Mouse (Mus musculus): ENCODE measurements around the gene Foxc1. TPM values are rescaled to one million over a fixed set of nuclear protein-coding genes. Genes with fewer than 3 reads are reported as not detected.
A peak's percentile ranks its signal among the peaks of the same experiment; 100 is the strongest.

The Foxc1 gene
- polyA plus RNA-seq, 1 experiment from 2014 or later = 0.37 TPM

DNA sequence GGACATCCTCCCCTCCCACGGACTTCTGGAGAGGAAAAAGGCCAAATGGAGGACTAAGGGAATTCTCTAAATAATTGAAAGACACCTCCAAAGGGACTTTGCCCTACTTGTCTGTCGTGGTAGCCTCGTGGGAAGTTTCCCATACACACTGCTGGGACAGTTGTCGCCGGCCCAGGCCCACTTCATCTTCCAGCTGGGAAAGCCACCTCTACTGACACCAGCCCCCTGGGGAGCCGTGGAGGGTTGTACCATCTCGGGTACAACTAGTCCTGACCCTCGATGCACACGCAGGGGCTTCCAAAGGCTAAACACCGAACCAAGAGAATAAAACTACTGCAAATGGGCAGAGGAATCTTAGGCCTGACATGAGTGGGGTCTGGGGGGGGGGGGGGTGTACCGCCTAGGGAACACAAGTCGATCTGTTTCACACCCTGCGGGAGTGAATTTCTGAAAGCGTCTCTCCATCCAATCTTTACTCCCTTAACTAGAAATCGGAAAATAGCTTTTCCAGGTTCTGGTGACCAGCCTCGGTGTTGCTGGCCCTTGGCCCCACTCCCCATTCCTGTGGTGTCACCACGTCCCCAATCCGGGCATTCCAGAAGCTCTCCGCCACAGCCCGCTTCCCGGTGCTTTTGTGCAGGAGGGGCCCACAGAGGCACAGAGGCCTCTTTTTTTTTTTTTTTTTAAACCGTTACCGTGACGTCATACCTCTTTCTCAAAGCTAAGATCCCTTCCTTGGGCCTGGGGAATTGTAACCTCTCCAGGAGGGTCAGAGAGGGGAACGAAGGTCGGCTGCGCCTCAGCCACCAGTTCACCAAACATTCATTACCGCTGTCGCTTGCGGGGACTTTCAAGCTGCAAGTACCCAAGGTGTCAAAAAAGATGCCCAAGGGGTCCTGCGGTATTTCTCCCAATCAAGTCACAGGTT is 3.0 kb upstream of the Foxc1 start:
- Histone ChIP-seq H3K4me3 (ENCODE audit: low read depth, low read length) (no peak overlapping the region), H3K27me3 (replicated peaks; ENCODE audit: insufficient read depth, low read length) (peaks cover 96% of the 10 kb centered on the region), H3K4me1 (ENCODE audit: insufficient read depth, low read depth, low read length) (peaks cover 5% of the 10 kb centered on the region), H3K9ac (replicated peaks; ENCODE audit: low read depth) (no peak overlapping the region), H3K9me3 (ENCODE audit: low read length) (no peaks in the 10 kb centered on the region), H3K36me3 (ENCODE audit: insufficient read depth, low read length) (no peaks in the 10 kb centered on the region), H3K4me2 (replicated peaks; ENCODE audit: low read depth, low read length) (no peak overlapping the region), H3K27ac (ENCODE audit: low read length) (no peak overlapping the region)
- no peak for DNase-seq (ENCODE audit: low spot score)
- WGBS = 5% methylated on average over 28 of the region's 31 CpGs
- no peak for TF ChIP-seq EP300 (IDR thresholded peaks at IDR 0.05)
- TF ChIP-seq CTCF (IDR thresholded peaks at IDR 0.05) = no peak
- no peak for ATAC-seq

DNA sequence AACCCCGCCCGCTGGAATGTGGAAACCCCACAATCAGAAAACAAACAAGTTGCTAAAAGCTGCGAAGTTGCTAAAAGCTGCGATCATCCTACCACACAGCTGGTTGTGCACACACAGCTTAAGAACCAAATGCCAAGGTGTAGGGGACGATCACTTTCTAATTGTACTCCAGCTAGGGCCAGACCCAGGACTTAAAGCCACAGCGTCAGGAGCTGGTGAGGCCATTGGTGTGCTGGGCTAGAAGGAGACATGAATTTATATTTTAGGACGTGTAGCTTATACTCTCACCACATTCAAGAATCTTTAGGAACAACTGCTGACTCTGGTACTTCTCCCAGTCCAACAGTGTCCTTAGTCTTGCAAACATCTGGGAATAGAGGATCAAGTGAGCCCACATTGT is 1.9 kb upstream of the Foxc1 start:
- whole genome bisulfite sequencing = 20% methylated on average over 7 of the region's 7 CpGs
- no peak for TF ChIP-seq EP300 (IDR thresholded peaks at IDR 0.05)
- TF ChIP-seq CTCF (IDR thresholded peaks at IDR 0.05) = no peak
- Histone ChIP-seq H3K4me1 (ENCODE audit: insufficient read depth, low read depth, low read length) (peaks cover 5% of the 10 kb centered on the region), H3K4me3 (ENCODE audit: low read depth, low read length) (no peak overlapping the region), H3K9me3 (ENCODE audit: low read length) (no peaks in the 10 kb centered on the region), H3K27me3 (replicated peaks; ENCODE audit: insufficient read depth, low read length) (peaks cover 89% of the 10 kb centered on the region), H3K4me2 (replicated peaks; ENCODE audit: low read depth, low read length) (no peak overlapping the region), H3K9ac (replicated peaks; ENCODE audit: low read depth) (no peak overlapping the region), H3K36me3 (ENCODE audit: insufficient read depth, low read length) (no peaks in the 10 kb centered on the region), H3K27ac (ENCODE audit: low read length) (no peak overlapping the region)
- no peak for ATAC-seq
- DNase-seq (ENCODE audit: low spot score) = no peak

DNA sequence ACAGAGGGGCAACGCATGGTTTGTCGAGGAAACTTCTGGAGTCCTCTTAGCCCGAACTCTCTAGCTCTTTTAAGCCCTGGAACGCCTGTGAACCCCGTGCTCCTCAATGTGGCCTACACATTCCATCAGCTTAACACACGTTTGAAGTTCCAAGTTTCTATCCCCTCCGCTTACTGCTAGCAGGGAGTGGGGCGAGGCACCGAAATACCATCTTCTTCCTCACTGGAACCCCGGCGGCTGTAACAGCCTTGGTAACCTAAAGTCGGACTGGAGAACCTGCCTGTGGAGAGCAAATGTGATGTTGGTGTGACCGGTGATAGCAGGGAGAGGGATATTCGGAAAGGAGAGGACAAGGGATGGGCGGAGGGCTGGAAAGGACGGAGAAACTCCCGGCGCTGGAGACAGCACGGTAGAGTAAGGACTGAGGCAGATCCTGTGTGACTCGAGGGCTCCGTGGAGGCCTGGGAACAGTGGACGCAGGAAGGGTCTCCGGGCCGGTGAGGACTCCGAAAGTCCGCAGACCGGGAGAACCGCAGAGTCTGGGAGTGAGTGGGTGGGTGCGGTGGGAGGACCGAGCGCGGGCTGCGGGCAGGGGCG is 504 bp upstream of the Foxc1 start:
- Histone ChIP-seq H3K9me3 (ENCODE audit: low read length) (no peaks in the 10 kb centered on the region), H3K27ac (ENCODE audit: low read length) (no peak overlapping the region), H3K4me3 (ENCODE audit: low read depth, low read length) (peak overlapping the region; percentile 50), H3K9ac (replicated peaks; ENCODE audit: low read depth) (no peak overlapping the region), H3K27me3 (replicated peaks; ENCODE audit: insufficient read depth, low read length) (peaks cover 88% of the 10 kb centered on the region), H3K36me3 (ENCODE audit: insufficient read depth, low read length) (no peaks in the 10 kb centered on the region), H3K4me2 (replicated peaks; ENCODE audit: low read depth, low read length) (peak overlapping the region; percentile 94), H3K4me1 (ENCODE audit: insufficient read depth, low read depth, low read length) (peaks cover 5% of the 10 kb centered on the region)
- ATAC-seq = peak; percentile 37
- no peak for TF ChIP-seq EP300 (IDR thresholded peaks at IDR 0.05)
- no peak for TF ChIP-seq CTCF (IDR thresholded peaks at IDR 0.05)
- WGBS = 6% methylated on average over 27 of the region's 34 CpGs
- no peak for DNase-seq (ENCODE audit: low spot score)

DNA sequence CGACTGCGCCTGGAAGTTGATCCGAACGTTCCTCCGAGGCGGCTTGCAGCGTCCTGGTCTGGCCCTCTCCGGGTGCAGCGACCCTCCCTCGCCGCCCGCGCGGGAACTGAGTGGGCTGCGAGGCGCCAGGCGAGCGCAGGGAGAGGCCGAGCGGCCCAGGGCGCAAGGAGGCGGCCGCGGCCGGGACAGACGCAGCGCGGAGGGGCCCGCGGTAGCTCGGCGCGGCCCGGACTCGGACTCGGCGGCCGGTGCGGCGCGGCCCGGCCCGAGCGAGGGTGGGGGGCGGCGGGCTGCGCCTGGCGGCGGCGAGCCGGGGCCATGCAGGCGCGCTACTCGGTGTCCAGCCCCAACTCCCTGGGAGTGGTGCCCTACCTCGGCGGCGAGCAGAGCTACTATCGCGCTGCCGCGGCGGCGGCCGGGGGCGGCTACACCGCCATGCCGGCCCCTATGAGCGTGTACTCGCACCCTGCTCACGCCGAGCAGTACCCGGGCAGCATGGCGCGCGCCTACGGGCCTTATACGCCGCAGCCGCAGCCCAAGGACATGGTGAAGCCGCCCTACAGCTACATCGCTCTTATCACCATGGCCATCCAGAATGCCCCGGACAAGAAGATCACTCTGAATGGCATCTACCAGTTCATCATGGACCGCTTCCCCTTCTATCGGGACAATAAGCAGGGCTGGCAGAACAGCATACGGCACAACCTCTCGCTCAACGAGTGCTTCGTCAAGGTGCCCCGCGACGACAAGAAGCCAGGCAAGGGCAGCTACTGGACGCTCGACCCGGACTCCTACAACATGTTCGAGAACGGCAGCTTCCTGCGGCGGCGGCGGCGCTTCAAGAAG is 680 bp downstream of the Foxc1 start:
- Histone ChIP-seq H3K4me1 (ENCODE audit: insufficient read depth, low read depth, low read length) (peaks cover 6% of the 10 kb centered on the region), H3K27me3 (replicated peaks; ENCODE audit: insufficient read depth, low read length) (peaks cover 88% of the 10 kb centered on the region), H3K36me3 (ENCODE audit: insufficient read depth, low read length) (no peaks in the 10 kb centered on the region), H3K4me2 (replicated peaks; ENCODE audit: low read depth, low read length) (peak overlapping the region; percentile 94), H3K27ac (ENCODE audit: low read length) (0 out of 2 replicates have a peak overlapping the region, but pooled peaks have one; percentile 20), H3K4me3 (ENCODE audit: low read depth, low read length) (peak overlapping the region; percentile 50), H3K9ac (replicated peaks; ENCODE audit: low read depth) (no peak overlapping the region), H3K9me3 (ENCODE audit: low read length) (no peaks in the 10 kb centered on the region)
- ATAC-seq (peak; percentile 25), DNase-seq (ENCODE audit: low spot score) (no peak)
- TF ChIP-seq EP300 (IDR thresholded peaks at IDR 0.05) = no peak
- WGBS = 3% methylated on average over 78 of the region's 101 CpGs

DNA sequence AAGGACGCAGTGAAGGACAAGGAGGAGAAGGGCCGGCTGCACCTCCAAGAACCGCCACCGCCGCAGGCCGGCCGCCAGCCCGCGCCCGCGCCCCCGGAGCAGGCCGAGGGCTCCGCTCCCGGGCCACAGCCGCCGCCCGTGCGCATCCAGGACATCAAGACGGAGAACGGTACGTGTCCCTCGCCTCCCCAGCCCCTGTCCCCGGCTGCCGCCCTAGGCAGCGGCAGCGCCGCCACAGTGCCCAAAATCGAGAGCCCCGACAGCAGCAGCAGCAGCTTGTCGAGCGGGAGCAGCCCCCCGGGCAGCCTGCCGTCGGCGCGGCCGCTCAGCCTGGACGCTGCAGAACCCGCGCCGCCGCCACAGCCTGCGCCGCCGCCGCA is 1.3 kb downstream of the Foxc1 start:
- DNase-seq (ENCODE audit: low spot score) (no peak), ATAC-seq (no peak)
- H3K9ac ChIP-seq (replicated peaks; ENCODE audit: low read depth) = 0 out of 2 replicates have a peak overlapping the region, but pooled peaks have one; percentile 16
- TF ChIP-seq CTCF (IDR thresholded peaks at IDR 0.05) (no peak), EP300 (IDR thresholded peaks at IDR 0.05) (no peak)
- H3K9me3 ChIP-seq (ENCODE audit: low read length) = no peaks in the 10 kb centered on the region
- H3K4me2 ChIP-seq (replicated peaks; ENCODE audit: low read depth, low read length) = peak overlapping the region; percentile 94
- peak overlapping the region; percentile 50 for H3K4me3 ChIP-seq (ENCODE audit: low read depth, low read length)
- peaks cover 6% of the 10 kb centered on the region for H3K4me1 ChIP-seq (ENCODE audit: insufficient read depth, low read depth, low read length)
- H3K27ac ChIP-seq (ENCODE audit: low read length) = no peak overlapping the region
- peaks cover 87% of the 10 kb centered on the region for H3K27me3 ChIP-seq (replicated peaks; ENCODE audit: insufficient read depth, low read length)
- no peaks in the 10 kb centered on the region for H3K36me3 ChIP-seq (ENCODE audit: insufficient read depth, low read length)
- under 1% methylated on average over 17 of the region's 47 CpGs for WGBS
